13 mouse cellular contexts compared by ENCODE assay signal in genomic region chr5:14961502-14961901, GRCm38 (mm10). TPM values are rescaled to one million over a fixed set of nuclear protein-coding genes. Genes with fewer than 3 reads are reported as not detected.
DNase-seq lines count a peak whose midpoint lies in the region; ATAC-seq and TF ChIP-seq lines count a peak whose summit lies in the region.
"Not testable (repeated sequence)": the region's sequence is repeated elsewhere in the genome, so short reads cannot be mapped to it uniquely, and the experiment has no call there.
"Had no signal": no experiment of that assay in that cellular context is flagged by ENCODE, and none has a peak within 500 bp of the region (broad histone marks: within the 10 kb centered on the region; RNA-seq: fewer than 3 reads in every experiment).

No protein-coding gene starts in this region.

- not testable (repeated sequence) for TF ChIP-seq EP300 in stomach, postnatal 0 days (optimal IDR thresholded peaks at IDR 0.05)

- TF ChIP-seq CTCF in stomach, postnatal 0 days (IDR thresholded peaks at IDR 0.05; ENCODE audit: low read depth), result not testable (repeated sequence)

- H3K27me3 ChIP-seq in embryonic facial prominence, embryonic 13.5 days; heart, embryonic 12.5 days (replicated peaks); hindbrain, embryonic 11.5 days (ENCODE audit: control insufficient read depth, insufficient read depth, low read length); intestine, embryonic 15.5 days (replicated peaks); limb, embryonic 11.5 days (ENCODE audit: control insufficient read depth, insufficient read depth, low read length); midbrain, embryonic 14.5 days (ENCODE audit: control insufficient read depth, insufficient read depth, low read length); stomach, postnatal 0 days (ENCODE audit: control insufficient read depth, insufficient read depth, low read length): not testable (repeated sequence)

- not testable (repeated sequence) for H3K4me3 ChIP-seq in embryonic facial prominence, embryonic 13.5 days; heart, embryonic 12.5 days; hindbrain, embryonic 11.5 days (ENCODE audit: low read depth, low read length); intestine, embryonic 15.5 days (replicated peaks); limb, embryonic 11.5 days (ENCODE audit: low read depth, low read length); midbrain, embryonic 14.5 days (replicated peaks; ENCODE audit: low read depth, low read length); stomach, postnatal 0 days (ENCODE audit: low read depth, low read length)

- peaks cover 19% of the 10 kb centered on the region for H3K9me3 ChIP-seq in embryonic facial prominence, embryonic 13.5 days
- H3K9me3 ChIP-seq in heart, embryonic 12.5 days (replicated peaks); hindbrain, embryonic 11.5 days (ENCODE audit: control insufficient read depth, low read length); intestine, embryonic 15.5 days; limb, embryonic 11.5 days (ENCODE audit: control insufficient read depth, low read length); stomach, postnatal 0 days (ENCODE audit: control insufficient read depth, low read length): not testable (repeated sequence)
- peaks cover 27% of the 10 kb centered on the region for H3K9me3 ChIP-seq in midbrain, embryonic 14.5 days (ENCODE audit: control insufficient read depth, low read length)

- ATAC-seq in embryonic facial prominence, embryonic 13.5 days (ENCODE audit: insufficient number of reproducible peaks, insufficient read depth, low FRiP score, low TSS enrichment, low read depth), result peak; percentile 89
- 0 out of 2 replicates have a peak, but pooled peaks have one; percentile 61 for ATAC-seq in heart, embryonic 12.5 days (ENCODE audit: insufficient number of reproducible peaks, low FRiP score)
- ATAC-seq in hindbrain, embryonic 11.5 days (ENCODE audit: low FRiP score), result peak; percentile 73
- 0 out of 2 replicates have a peak, but pooled peaks have one; percentile 58 for ATAC-seq in intestine, embryonic 15.5 days
- ATAC-seq in limb, embryonic 11.5 days (ENCODE audit: insufficient number of reproducible peaks, low FRiP score, low TSS enrichment, low read depth), result 0 out of 2 replicates have a peak, but pooled peaks have one; percentile 62
- ATAC-seq in midbrain, embryonic 14.5 days (ENCODE audit: low FRiP score, low TSS enrichment), result peak; percentile 67; the same call in 1 of the 2 replicates
- peak; percentile 67; the same call in 1 of the 2 replicates for ATAC-seq in stomach, postnatal 0 days (ENCODE audit: low FRiP score, low TSS enrichment)

- 79% methylated on average over 4 of the region's 4 CpGs for WGBS in embryonic facial prominence, embryonic 13.5 days
- 69% methylated on average over 4 of the region's 4 CpGs for WGBS in heart, embryonic 12.5 days
- WGBS in hindbrain, embryonic 11.5 days, result 85% methylated on average over 4 of the region's 4 CpGs
- 83% methylated on average over 4 of the region's 4 CpGs for WGBS in intestine, embryonic 15.5 days
- 83% methylated on average over 4 of the region's 4 CpGs for WGBS in limb, embryonic 11.5 days
- 81% methylated on average over 4 of the region's 4 CpGs for WGBS in midbrain, embryonic 14.5 days
- WGBS in stomach, postnatal 0 days, result 81% methylated on average over 4 of the region's 4 CpGs

- H3K9ac ChIP-seq in embryonic facial prominence, embryonic 13.5 days; heart, embryonic 12.5 days; hindbrain, embryonic 11.5 days (ENCODE audit: low read depth, low read length); intestine, embryonic 15.5 days; limb, embryonic 11.5 days (ENCODE audit: low read length); midbrain, embryonic 14.5 days (replicated peaks; ENCODE audit: low read length); stomach, postnatal 0 days (ENCODE audit: low read length): not testable (repeated sequence)

- H3K4me2 ChIP-seq in embryonic facial prominence, embryonic 13.5 days; heart, embryonic 12.5 days; hindbrain, embryonic 11.5 days (replicated peaks; ENCODE audit: low read depth, low read length); intestine, embryonic 15.5 days (replicated peaks); limb, embryonic 11.5 days (ENCODE audit: low read depth, severe bottlenecking); midbrain, embryonic 14.5 days (ENCODE audit: low read length); stomach, postnatal 0 days (replicated peaks; ENCODE audit: low read depth): not testable (repeated sequence)

- H3K4me1 ChIP-seq in embryonic facial prominence, embryonic 13.5 days; heart, embryonic 12.5 days (replicated peaks); hindbrain, embryonic 11.5 days (replicated peaks; ENCODE audit: control insufficient read depth, insufficient read depth, low read length); intestine, embryonic 15.5 days (replicated peaks); limb, embryonic 11.5 days (ENCODE audit: control insufficient read depth, insufficient read depth, low read length); midbrain, embryonic 14.5 days (ENCODE audit: control insufficient read depth, insufficient read depth, low read length); stomach, postnatal 0 days (replicated peaks; ENCODE audit: control insufficient read depth, insufficient read depth): not testable (repeated sequence)

- DNase-seq in hindbrain, embryonic 11.5 days (ENCODE audit: low spot score); limb, embryonic 11.5 days (ENCODE audit: low spot score); midbrain, embryonic 14.5 days; stomach, postnatal 0 days (ENCODE audit: low spot score): not testable (repeated sequence)

- H3K36me3 ChIP-seq in embryonic facial prominence, embryonic 13.5 days; heart, embryonic 12.5 days; hindbrain, embryonic 11.5 days (ENCODE audit: control insufficient read depth, insufficient read depth, low read length); intestine, embryonic 15.5 days; limb, embryonic 11.5 days (ENCODE audit: control insufficient read depth, insufficient read depth, low read length); midbrain, embryonic 14.5 days (ENCODE audit: control insufficient read depth, insufficient read depth, low read length); stomach, postnatal 0 days (ENCODE audit: control insufficient read depth, insufficient read depth, low read length): not testable (repeated sequence)

- H3K27ac ChIP-seq in embryonic facial prominence, embryonic 13.5 days; heart, embryonic 12.5 days (ENCODE audit: poor library complexity, severe bottlenecking); hindbrain, embryonic 11.5 days (ENCODE audit: low read depth, low read length); intestine, embryonic 15.5 days; limb, embryonic 11.5 days (replicated peaks; ENCODE audit: low read depth, low read length); midbrain, embryonic 14.5 days (replicated peaks; ENCODE audit: low read depth, low read length); stomach, postnatal 0 days (replicated peaks): not testable (repeated sequence)

RNA-seq across cellular contexts. Expression of gene Gm10354, which starts 17.2 kb away (rescaled TPM):
- not detected in 2 replicates for polyA plus RNA-seq in embryonic facial prominence, embryonic 13.5 days (2015; fragmentation: Nextera tagmentation; extraction: Ambion mirVana)
- 0.14 TPM in 1 of 2 replicates, not detected in the other for polyA plus RNA-seq in heart, embryonic 12.5 days (2016; fragmentation: Nextera tagmentation; extraction: Ambion mirVana)
- polyA plus RNA-seq in hindbrain, embryonic 11.5 days (2014; fragmentation: Nextera tagmentation; extraction: Ambion mirVana), result not detected in 2 replicates
- not detected in 2 replicates for polyA plus RNA-seq in intestine, embryonic 15.5 days (2015; fragmentation: Nextera tagmentation; extraction: Ambion mirVana)
- not detected in 2 replicates for polyA plus RNA-seq in limb, embryonic 11.5 days (2014; fragmentation: Nextera tagmentation; extraction: Ambion mirVana)
- not detected in 2 replicates for polyA plus RNA-seq in midbrain, embryonic 14.5 days (2014; fragmentation: Nextera tagmentation; extraction: Ambion mirVana)
- polyA plus RNA-seq in stomach, postnatal 0 days (2015; fragmentation: Nextera tagmentation; extraction: Ambion mirVana), result not detected in 2 replicates
- polyA plus RNA-seq: brain, embryonic 14.5 days; embryonic facial prominence, embryonic 11.5 days; forebrain, embryonic 14.5 days; heart, postnatal 0 days; hindbrain, embryonic 15.5 days had no signal

RNA-seq across cellular contexts. Expression of gene Speer4e, which starts 23.3 kb away (rescaled TPM):
- polyA plus RNA-seq in embryonic facial prominence, embryonic 13.5 days (2015; fragmentation: Nextera tagmentation; extraction: Ambion mirVana), result not detected in 2 replicates
- 0.10 and 0.17 TPM in 2 replicates for polyA plus RNA-seq in heart, embryonic 12.5 days (2016; fragmentation: Nextera tagmentation; extraction: Ambion mirVana)
- not detected in 2 replicates for polyA plus RNA-seq in hindbrain, embryonic 11.5 days (2014; fragmentation: Nextera tagmentation; extraction: Ambion mirVana)
- not detected in 2 replicates for polyA plus RNA-seq in intestine, embryonic 15.5 days (2015; fragmentation: Nextera tagmentation; extraction: Ambion mirVana)
- not detected in 2 replicates for polyA plus RNA-seq in limb, embryonic 11.5 days (2014; fragmentation: Nextera tagmentation; extraction: Ambion mirVana)
- polyA plus RNA-seq in midbrain, embryonic 14.5 days (2014; fragmentation: Nextera tagmentation; extraction: Ambion mirVana), result not detected in 2 replicates
- 0.21 TPM in 1 of 2 replicates, not detected in the other for polyA plus RNA-seq in stomach, postnatal 0 days (2015; fragmentation: Nextera tagmentation; extraction: Ambion mirVana)
- polyA plus RNA-seq: brain, embryonic 14.5 days; C2C12; embryonic facial prominence, embryonic 11.5 days; forebrain, embryonic 14.5 days; heart, postnatal 0 days; hindbrain, embryonic 15.5 days had no signal

RNA-seq across cellular contexts. Expression of gene Gm9758, which starts 46.8 kb away (rescaled TPM):
- not detected in 2 replicates for polyA plus RNA-seq in embryonic facial prominence, embryonic 13.5 days (2015; fragmentation: Nextera tagmentation; extraction: Ambion mirVana)
- polyA plus RNA-seq in heart, embryonic 12.5 days (2016; fragmentation: Nextera tagmentation; extraction: Ambion mirVana), result not detected in 2 replicates
- polyA plus RNA-seq in hindbrain, embryonic 11.5 days (2014; fragmentation: Nextera tagmentation; extraction: Ambion mirVana), result not detected in 2 replicates
- not detected in 2 replicates for polyA plus RNA-seq in intestine, embryonic 15.5 days (2015; fragmentation: Nextera tagmentation; extraction: Ambion mirVana)
- not detected in 2 replicates for polyA plus RNA-seq in limb, embryonic 11.5 days (2014; fragmentation: Nextera tagmentation; extraction: Ambion mirVana)
- polyA plus RNA-seq in midbrain, embryonic 14.5 days (2014; fragmentation: Nextera tagmentation; extraction: Ambion mirVana), result not detected in 2 replicates
- polyA plus RNA-seq in stomach, postnatal 0 days (2015; fragmentation: Nextera tagmentation; extraction: Ambion mirVana), result not detected in 2 replicates
- polyA plus RNA-seq: brain, embryonic 14.5 days; C2C12; embryonic facial prominence, embryonic 11.5 days; forebrain, embryonic 14.5 days; heart, postnatal 0 days; hindbrain, embryonic 15.5 days had no signal
